8 mouse cellular contexts compared by ENCODE assay signal in the genomic region with DNA sequence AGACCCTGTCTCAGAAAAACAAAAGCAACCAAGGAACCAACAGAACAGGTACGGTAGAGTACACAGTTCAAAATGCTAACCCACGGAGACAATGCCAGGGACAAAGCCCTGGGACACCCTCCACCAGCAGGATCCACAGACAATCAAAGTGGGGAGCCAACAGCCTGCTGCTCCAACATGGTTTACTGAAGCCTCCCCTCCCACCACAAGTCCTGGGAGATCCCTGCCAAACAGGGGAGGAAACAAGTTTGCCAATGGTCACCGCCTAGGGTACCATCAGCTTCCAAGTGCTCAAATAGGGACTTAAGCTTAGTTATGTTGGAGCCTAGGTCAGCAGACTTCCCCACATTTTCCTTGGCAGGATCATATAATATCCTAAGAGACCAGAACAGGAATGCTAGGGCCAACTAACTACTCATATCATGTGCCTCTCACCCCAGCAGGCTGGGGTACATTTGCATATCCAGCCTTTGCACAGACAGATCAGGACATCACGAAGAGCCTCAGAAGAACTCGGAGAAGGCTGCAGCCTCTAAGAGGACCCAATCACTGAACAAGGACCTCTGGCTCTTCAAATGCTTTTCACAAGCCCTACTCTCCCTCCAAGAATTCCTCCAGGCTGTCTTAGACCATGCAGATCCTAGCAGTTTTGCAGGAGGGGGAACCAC. TPM values are rescaled to one million over a fixed set of nuclear protein-coding genes. Genes with fewer than 3 reads are reported as not detected.
DNase-seq lines count a peak whose midpoint lies in the region; ATAC-seq and TF ChIP-seq lines count a peak whose summit lies in the region.

No protein-coding gene starts in this region.

- H3K4me2 ChIP-seq in lung, embryonic 14.5 days, result peak overlapping the region; percentile 52
- peak overlapping the region; percentile 49 for H3K4me2 ChIP-seq in embryonic facial prominence, embryonic 14.5 days (ENCODE audit: low read depth, low read length)
- H3K4me2 ChIP-seq in intestine, postnatal 0 days (replicated peaks; ENCODE audit: low read depth), result peak overlapping the region; percentile 63
- peak overlapping the region; percentile 30; the same call in 1 of the 2 replicates for H3K4me2 ChIP-seq in neural tube, embryonic 14.5 days (ENCODE audit: low read depth, low read length)

- peak overlapping the region; percentile 61; the same call in 1 of the 2 replicates for H3K27ac ChIP-seq in lung, embryonic 14.5 days (ENCODE audit: low read depth)
- peak overlapping the region; percentile 88 for H3K27ac ChIP-seq in embryonic facial prominence, embryonic 14.5 days (replicated peaks; ENCODE audit: low read depth, low read length)
- peak overlapping the region; percentile 68 for H3K27ac ChIP-seq in intestine, postnatal 0 days (ENCODE audit: low read depth, low read length)
- H3K27ac ChIP-seq in neural tube, embryonic 14.5 days (ENCODE audit: low read depth, low read length), result no peak overlapping the region

- DNase-seq in lung, embryonic 14.5 days, result no peak
- DNase-seq in lung, postnatal 4 days, result no peak
- DNase-seq in embryonic facial prominence, embryonic 14.5 days (ENCODE audit: low spot score), result no peak
- DNase-seq in embryo, embryonic 9.5 days (ENCODE audit: extremely low spot score), result no peak
- DNase-seq in ovary, adult 18-20 months (ENCODE audit: low spot score), result no peak

- H3K27me3 ChIP-seq in lung, embryonic 14.5 days (ENCODE audit: insufficient read depth, low read length), result no peaks in the 10 kb centered on the region
- no peaks in the 10 kb centered on the region for H3K27me3 ChIP-seq in embryonic facial prominence, embryonic 14.5 days (replicated peaks; ENCODE audit: control insufficient read depth, insufficient read depth, low read length)
- H3K27me3 ChIP-seq in intestine, postnatal 0 days (replicated peaks; ENCODE audit: control insufficient read depth, insufficient read depth, low read length), result no peaks in the 10 kb centered on the region
- H3K27me3 ChIP-seq in neural tube, embryonic 14.5 days (ENCODE audit: control insufficient read depth, insufficient read depth, low read length), result no peaks in the 10 kb centered on the region

- 65% methylated on average over 5 of the region's 5 CpGs for WGBS in lung, embryonic 14.5 days
- 41% methylated on average over 5 of the region's 5 CpGs for WGBS in embryonic facial prominence, embryonic 14.5 days
- 39% methylated on average over 5 of the region's 5 CpGs for WGBS in intestine, postnatal 0 days
- WGBS in neural tube, embryonic 14.5 days, result 69% methylated on average over 5 of the region's 5 CpGs

- peaks cover 55% of the 10 kb centered on the region for H3K4me1 ChIP-seq in lung, embryonic 14.5 days (ENCODE audit: insufficient read depth)
- peaks cover 53% of the 10 kb centered on the region for H3K4me1 ChIP-seq in embryonic facial prominence, embryonic 14.5 days (ENCODE audit: control insufficient read depth, insufficient read depth, low read length)
- H3K4me1 ChIP-seq in intestine, postnatal 0 days (replicated peaks; ENCODE audit: control insufficient read depth, insufficient read depth, low read length), result peaks cover 45% of the 10 kb centered on the region
- H3K4me1 ChIP-seq in neural tube, embryonic 14.5 days (ENCODE audit: control insufficient read depth, insufficient read depth, low read length), result peaks cover 67% of the 10 kb centered on the region

- no peak for TF ChIP-seq CTCF in lung, embryonic 14.5 days (IDR thresholded peaks at IDR 0.05; ENCODE audit: low read depth)
- TF ChIP-seq CTCF in intestine, postnatal 0 days (IDR thresholded peaks at IDR 0.05; ENCODE audit: low read depth), result no peak

- H3K36me3 ChIP-seq in lung, embryonic 14.5 days (ENCODE audit: insufficient read depth), result peaks cover 5% of the 10 kb centered on the region; the same call in 1 of the 2 replicates
- 0 out of 2 replicates have a peak, but pooled peaks cover 11% of the 10 kb centered on the region for H3K36me3 ChIP-seq in embryonic facial prominence, embryonic 14.5 days (ENCODE audit: control insufficient read depth, insufficient read depth, low read length)
- H3K36me3 ChIP-seq in intestine, postnatal 0 days (ENCODE audit: control insufficient read depth, insufficient read depth), result peaks cover 5% of the 10 kb centered on the region; the same call in 1 of the 2 replicates
- no peaks in the 10 kb centered on the region for H3K36me3 ChIP-seq in neural tube, embryonic 14.5 days (ENCODE audit: control insufficient read depth, insufficient read depth, low read length)

- no peaks in the 10 kb centered on the region for H3K9me3 ChIP-seq in lung, embryonic 14.5 days (ENCODE audit: low read depth, low read length)
- H3K9me3 ChIP-seq in embryonic facial prominence, embryonic 14.5 days (ENCODE audit: control insufficient read depth, low read length), result no peaks in the 10 kb centered on the region
- no peaks in the 10 kb centered on the region for H3K9me3 ChIP-seq in intestine, postnatal 0 days (ENCODE audit: control insufficient read depth)
- H3K9me3 ChIP-seq in neural tube, embryonic 14.5 days (ENCODE audit: control insufficient read depth, low read length), result no peaks in the 10 kb centered on the region

- ATAC-seq in lung, embryonic 14.5 days (ENCODE audit: insufficient read depth), result no peak
- ATAC-seq in embryonic facial prominence, embryonic 14.5 days (ENCODE audit: low read depth), result no peak
- no peak for ATAC-seq in intestine, postnatal 0 days
- ATAC-seq in neural tube, embryonic 14.5 days (ENCODE audit: low read depth), result no peak
- ATAC-seq in erythroid progenitor cell, adult 5-6 weeks (replicated peaks; ENCODE audit: low FRiP score, poor library complexity, severe bottlenecking), result no peak

- H3K4me3 ChIP-seq in lung, embryonic 14.5 days (ENCODE audit: low read depth, low read length), result peak overlapping the region; percentile 1; the same call in 1 of the 2 replicates
- H3K4me3 ChIP-seq in embryonic facial prominence, embryonic 14.5 days (ENCODE audit: low read depth, low read length), result peak overlapping the region; percentile 23; the same call in 1 of the 2 replicates
- H3K4me3 ChIP-seq in intestine, postnatal 0 days (ENCODE audit: low read depth, low read length), result peak overlapping the region; percentile 19
- H3K4me3 ChIP-seq in neural tube, embryonic 14.5 days (ENCODE audit: low read depth, low read length), result no peak overlapping the region

- H3K9ac ChIP-seq in lung, embryonic 14.5 days, result peak overlapping the region; percentile 28; the same call in 1 of the 2 replicates
- H3K9ac ChIP-seq in embryonic facial prominence, embryonic 14.5 days (ENCODE audit: low read depth, low read length), result peak overlapping the region; percentile 32; the same call in 1 of the 2 replicates
- H3K9ac ChIP-seq in intestine, postnatal 0 days (ENCODE audit: low read depth, low read length), result peak overlapping the region; percentile 23; the same call in 1 of the 2 replicates
- H3K9ac ChIP-seq in neural tube, embryonic 14.5 days (replicated peaks; ENCODE audit: low read depth, low read length), result 0 out of 2 replicates have a peak overlapping the region, but pooled peaks have one; percentile 28

RNA-seq across cellular contexts. Expression of gene Csk, which starts 13.6 kb away (rescaled TPM):
- polyA plus RNA-seq in lung, embryonic 14.5 days (2014; fragmentation: Nextera tagmentation; extraction: Ambion mirVana), result 23.6 and 28.7 TPM in 2 replicates
- polyA plus RNA-seq in embryonic facial prominence, embryonic 14.5 days (2014; fragmentation: Nextera tagmentation; extraction: Ambion mirVana), result 25.7 and 26.6 TPM in 2 replicates
- 18.7 and 21.9 TPM in 2 replicates for polyA plus RNA-seq in intestine, postnatal 0 days (2015; fragmentation: Nextera tagmentation; extraction: Ambion mirVana)
- 33.4 and 46.2 TPM in 2 replicates for polyA plus RNA-seq in neural tube, embryonic 14.5 days (2014; fragmentation: Nextera tagmentation; extraction: Ambion mirVana)
- total RNA-seq in erythroid progenitor cell, adult 5-6 weeks (2015; ENCODE audit: low replicate concordance), result 34.6 and 46.1 TPM in 2 replicates
- total RNA-seq in erythroid progenitor cell, adult 5-6 weeks (2017; ENCODE audit: low replicate concordance), result 46.2 and 46.5 TPM in 2 replicates

RNA-seq across cellular contexts. Expression of gene Lman1l, which starts 19.2 kb away (rescaled TPM):
- polyA plus RNA-seq in lung, embryonic 14.5 days (2014; fragmentation: Nextera tagmentation; extraction: Ambion mirVana), result not detected in 2 replicates
- not detected in 2 replicates for polyA plus RNA-seq in embryonic facial prominence, embryonic 14.5 days (2014; fragmentation: Nextera tagmentation; extraction: Ambion mirVana)
- polyA plus RNA-seq in intestine, postnatal 0 days (2015; fragmentation: Nextera tagmentation; extraction: Ambion mirVana), result not detected in 2 replicates
- not detected in 2 replicates for polyA plus RNA-seq in neural tube, embryonic 14.5 days (2014; fragmentation: Nextera tagmentation; extraction: Ambion mirVana)
- total RNA-seq in erythroid progenitor cell, adult 5-6 weeks (2015; ENCODE audit: low replicate concordance), result not detected in 2 replicates
- total RNA-seq in erythroid progenitor cell, adult 5-6 weeks (2017; ENCODE audit: low replicate concordance), result not detected in 2 replicates

RNA-seq across cellular contexts. Expression of gene Cplx3, which starts 33.7 kb away (rescaled TPM):
- polyA plus RNA-seq in lung, embryonic 14.5 days (2014; fragmentation: Nextera tagmentation; extraction: Ambion mirVana), result not detected in 2 replicates
- polyA plus RNA-seq in embryonic facial prominence, embryonic 14.5 days (2014; fragmentation: Nextera tagmentation; extraction: Ambion mirVana), result not detected in 2 replicates
- polyA plus RNA-seq in intestine, postnatal 0 days (2015; fragmentation: Nextera tagmentation; extraction: Ambion mirVana), result not detected in 2 replicates
- polyA plus RNA-seq in neural tube, embryonic 14.5 days (2014; fragmentation: Nextera tagmentation; extraction: Ambion mirVana), result 0.13 TPM in 1 of 2 replicates, not detected in the other
- total RNA-seq in erythroid progenitor cell, adult 5-6 weeks (2015; ENCODE audit: low replicate concordance), result not detected in 2 replicates
- total RNA-seq in erythroid progenitor cell, adult 5-6 weeks (2017; ENCODE audit: low replicate concordance), result not detected in 2 replicates

RNA-seq across cellular contexts. Expression of gene Cyp1a2, which starts 43.7 kb away (rescaled TPM):
- polyA plus RNA-seq in lung, embryonic 14.5 days (2014; fragmentation: Nextera tagmentation; extraction: Ambion mirVana), result not detected in 2 replicates
- not detected in 2 replicates for polyA plus RNA-seq in embryonic facial prominence, embryonic 14.5 days (2014; fragmentation: Nextera tagmentation; extraction: Ambion mirVana)
- not detected in 2 replicates for polyA plus RNA-seq in intestine, postnatal 0 days (2015; fragmentation: Nextera tagmentation; extraction: Ambion mirVana)
- not detected in 2 replicates for polyA plus RNA-seq in neural tube, embryonic 14.5 days (2014; fragmentation: Nextera tagmentation; extraction: Ambion mirVana)
- total RNA-seq in erythroid progenitor cell, adult 5-6 weeks (2015; ENCODE audit: low replicate concordance), result not detected in 2 replicates
- total RNA-seq in erythroid progenitor cell, adult 5-6 weeks (2017; ENCODE audit: low replicate concordance), result not detected in 2 replicates

RNA-seq across cellular contexts. Expression of gene Cyp1a1, which starts 47.9 kb away (rescaled TPM):
- polyA plus RNA-seq in lung, embryonic 14.5 days (2014; fragmentation: Nextera tagmentation; extraction: Ambion mirVana), result not detected in 2 replicates
- 0.08 TPM in 1 of 2 replicates, not detected in the other for polyA plus RNA-seq in embryonic facial prominence, embryonic 14.5 days (2014; fragmentation: Nextera tagmentation; extraction: Ambion mirVana)
- polyA plus RNA-seq in intestine, postnatal 0 days (2015; fragmentation: Nextera tagmentation; extraction: Ambion mirVana), result 0.05 and 0.09 TPM in 2 replicates
- polyA plus RNA-seq in neural tube, embryonic 14.5 days (2014; fragmentation: Nextera tagmentation; extraction: Ambion mirVana), result 0.09 and 0.13 TPM in 2 replicates
- total RNA-seq in erythroid progenitor cell, adult 5-6 weeks (2015; ENCODE audit: low replicate concordance), result not detected in 2 replicates
- total RNA-seq in erythroid progenitor cell, adult 5-6 weeks (2017; ENCODE audit: low replicate concordance), result not detected in 2 replicates
